Mouse (Mus musculus) erythroid progenitor cell, adult 5-6 weeks (primary cell): ENCODE data around the gene Stoml2. TPM values are rescaled to one million over a fixed set of nuclear protein-coding genes. Genes with fewer than 3 reads are reported as not detected.
"Not testable (repeated sequence)": the region's sequence is repeated elsewhere in the genome, so short reads cannot be mapped to it uniquely, and the experiment has no call there.

Experiments
- ATAC-seq: replicated peaks from 2 replicates; pipeline ENCODE4 v1.8.0; 2016; ENCODE audit warnings: moderate number of reproducible peaks, mild to moderate bottlenecking, moderate TSS enrichment, inconsistent platforms; ENCODE audit not compliant: poor library complexity, low FRiP score, severe bottlenecking
- total RNA-seq, 2 experiments: library from RNA; stranded (forward) in 1 of 2; stranded (reverse) in 1 of 2; fragments of 150-400 nt in 1 of 2; fragments of 186-747, 209-891 nt in 1 of 2; gene quantifications; 2 replicates each; pipeline versions ENCODE4 v1.2.3 to v1.2.4; 2015 to 2017; ENCODE audit warnings: low replicate concordance in 2 of 2

Stoml2 gene
- total RNA-seq, 2 experiments from 2014 or later: 34.6 to 81.3 TPM

- ATAC-seq: peak; percentile 90
Measured at GRCm38 (mm10) chr4:43010161-43011038, 21.1 kb downstream of the Stoml2 start, which contains the start of gene Fancg. Gene Fancg (minus strand): TSS chr4:43010506.

GRCm38 (mm10) chr4:43005765-43006164 lies 25.7 kb downstream of the Stoml2 start:
- peak; percentile 70 for ATAC-seq

- ATAC-seq: no peak
Measured at GRCm38 (mm10) chr4:43004951-43005350, 26.6 kb downstream of the Stoml2 start.

GRCm38 (mm10) chr4:43002756-43003439 lies 28.6 kb downstream of the Stoml2 start:
- ATAC-seq: no peak

- ATAC-seq: no peak
Measured at GRCm38 (mm10) chr4:43001272-43001671, 30.2 kb downstream of the Stoml2 start.

- ATAC-seq: peak; percentile 93
Measured at GRCm38 (mm10) chr4:43000141-43000986, 31.1 kb downstream of the Stoml2 start, which contains the start of gene Vcp. Gene Vcp (minus strand): TSS chr4:43000507.

GRCm38 (mm10) chr4:42999451-43000140 lies 31.9 kb downstream of the Stoml2 start:
- ATAC-seq: peak; percentile 64

GRCm38 (mm10) chr4:42998022-42998421 lies 33.5 kb downstream of the Stoml2 start:
- ATAC-seq: no peak

- ATAC-seq: no peak
Measured at GRCm38 (mm10) chr4:42988296-42988695, 43.2 kb downstream of the Stoml2 start.

- not testable (repeated sequence) for ATAC-seq
Measured at GRCm38 (mm10) chr4:42980467-42980866, 51.0 kb downstream of the Stoml2 start.

- no peak for ATAC-seq
Measured at GRCm38 (mm10) chr4:42978062-42978461, 53.4 kb downstream of the Stoml2 start.

Other genes starting within 250 kb of the Stoml2 start
- 0.36 and 0.84 TPM in 2 replicates for gene Fam205a1, start 177.8 kb downstream of the Stoml2 start, total RNA-seq (2015; ENCODE audit: low replicate concordance)
- not detected in 2 replicates for gene Fam205a1, start 177.8 kb downstream of the Stoml2 start, total RNA-seq (2017; ENCODE audit: low replicate concordance)
- gene Gm12394, start 174.9 kb downstream of the Stoml2 start, total RNA-seq (2015; ENCODE audit: low replicate concordance): not detected in 2 replicates
- gene Gm12394, start 174.9 kb downstream of the Stoml2 start, total RNA-seq (2017; ENCODE audit: low replicate concordance): not detected in 2 replicates
- not detected in 2 replicates for gene Fam205c, start 157.5 kb downstream of the Stoml2 start, total RNA-seq (2015; ENCODE audit: low replicate concordance)
- gene Fam205c, start 157.5 kb downstream of the Stoml2 start, total RNA-seq (2017; ENCODE audit: low replicate concordance): not detected in 2 replicates
- gene Phf24, start 115.0 kb downstream of the Stoml2 start, total RNA-seq (2015; ENCODE audit: low replicate concordance): not detected in 2 replicates
- under 0.01 TPM in 1 of 2 replicates, not detected in the other for gene Phf24, start 115.0 kb downstream of the Stoml2 start, total RNA-seq (2017; ENCODE audit: low replicate concordance)
- gene Dnajb5, start 81.9 kb downstream of the Stoml2 start, total RNA-seq (2015; ENCODE audit: low replicate concordance): 2.1 TPM in 1 of 2 replicates, not detected in the other
- 0.51 and 2.0 TPM in 2 replicates for gene Dnajb5, start 81.9 kb downstream of the Stoml2 start, total RNA-seq (2017; ENCODE audit: low replicate concordance)
- not detected in 2 replicates for gene 1700022I11Rik, start 62.1 kb downstream of the Stoml2 start, total RNA-seq (2015; ENCODE audit: low replicate concordance)
- not detected in 2 replicates for gene 1700022I11Rik, start 62.1 kb downstream of the Stoml2 start, total RNA-seq (2017; ENCODE audit: low replicate concordance)
- 68.3 and 73.9 TPM in 2 replicates for gene Vcp, start 31.2 kb downstream of the Stoml2 start, total RNA-seq (2015; ENCODE audit: low replicate concordance)
- gene Vcp, start 31.2 kb downstream of the Stoml2 start, total RNA-seq (2017; ENCODE audit: low replicate concordance): 120 and 189 TPM in 2 replicates
- 12.6 and 20.2 TPM in 2 replicates for gene Fancg, start 21.2 kb downstream of the Stoml2 start, total RNA-seq (2015; ENCODE audit: low replicate concordance)
- gene Fancg, start 21.2 kb downstream of the Stoml2 start, total RNA-seq (2017; ENCODE audit: low replicate concordance): 33.4 and 59.7 TPM in 2 replicates
- gene Pigo, start 5.9 kb downstream of the Stoml2 start, total RNA-seq (2015; ENCODE audit: low replicate concordance): 21.8 and 49.7 TPM in 2 replicates
- 12.5 and 27.2 TPM in 2 replicates for gene Pigo, start 5.9 kb downstream of the Stoml2 start, total RNA-seq (2017; ENCODE audit: low replicate concordance)
- gene Fam214b, start 14.5 kb upstream of the Stoml2 start, total RNA-seq (2015; ENCODE audit: low replicate concordance): 52.8 and 60.9 TPM in 2 replicates
- 40.3 and 42.3 TPM in 2 replicates for gene Fam214b, start 14.5 kb upstream of the Stoml2 start, total RNA-seq (2017; ENCODE audit: low replicate concordance)
- 3.8 TPM in 1 of 2 replicates, not detected in the other for gene Unc13b, start 27.2 kb upstream of the Stoml2 start, total RNA-seq (2015; ENCODE audit: low replicate concordance)
- 0.64 TPM in 1 of 2 replicates, not detected in the other for gene Unc13b, start 27.2 kb upstream of the Stoml2 start, total RNA-seq (2017; ENCODE audit: low replicate concordance)
- gene Atp8b5, start 235.4 kb upstream of the Stoml2 start, total RNA-seq (2015; ENCODE audit: low replicate concordance): not detected in 2 replicates
- gene Atp8b5, start 235.4 kb upstream of the Stoml2 start, total RNA-seq (2017; ENCODE audit: low replicate concordance): not detected in 2 replicates